26 mouse cellular contexts compared by ENCODE assay signal in the genomic region with DNA sequence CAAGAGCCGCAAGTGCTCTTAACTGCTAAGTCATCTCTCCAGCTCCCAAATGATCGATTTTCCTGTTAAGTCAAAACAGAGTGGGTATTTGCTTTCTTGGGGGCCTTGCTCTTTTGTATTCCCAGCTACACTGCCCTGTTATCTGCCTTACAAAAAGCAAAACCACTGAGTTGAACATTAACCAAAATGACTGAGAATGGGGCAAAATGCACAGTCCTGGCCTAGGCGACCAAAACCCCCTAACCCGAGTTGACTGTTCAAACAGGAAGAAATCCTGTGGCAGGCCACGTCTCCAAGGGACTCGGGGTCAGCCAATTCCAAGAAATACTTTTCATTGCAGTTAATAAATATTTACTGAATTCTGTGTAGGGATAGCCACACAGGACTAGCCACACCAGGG. TPM values are rescaled to one million over a fixed set of nuclear protein-coding genes. Genes with fewer than 3 reads are reported as not detected.
DNase-seq lines count a peak whose midpoint lies in the region; ATAC-seq lines count a peak whose summit lies in the region.
"Had no signal": no experiment of that assay in that cellular context is flagged by ENCODE, and none has a peak within 500 bp of the region (broad histone marks: within the 10 kb centered on the region; RNA-seq: fewer than 3 reads in every experiment).

No protein-coding gene starts in this region.

- peaks cover 13% of the 10 kb centered on the region; the same call in 1 of the 2 replicates for H3K4me1 ChIP-seq in kidney, embryonic 16.5 days (ENCODE audit: insufficient read depth, low read length)
- peaks cover 13% of the 10 kb centered on the region for H3K4me1 ChIP-seq in liver, embryonic 12.5 days
- no peaks in the 10 kb centered on the region; the same call in 1 of the 2 replicates for H3K4me1 ChIP-seq in liver, embryonic 16.5 days (ENCODE audit: control insufficient read depth, low read depth, low read length)

- no peaks in the 10 kb centered on the region for H3K36me3 ChIP-seq in kidney, embryonic 16.5 days (ENCODE audit: insufficient read depth, low read length)
- no peaks in the 10 kb centered on the region for H3K36me3 ChIP-seq in liver, embryonic 12.5 days
- H3K36me3 ChIP-seq in liver, embryonic 16.5 days (ENCODE audit: control insufficient read depth, insufficient read depth): no peaks in the 10 kb centered on the region
- H3K36me3 ChIP-seq: embryonic facial prominence, embryonic 15.5 days; forebrain, embryonic 10.5 days; heart, embryonic 12.5 days; hindbrain, embryonic 12.5 days had no signal

- DNase-seq in kidney, adult 11 months: peak; percentile 53
- DNase-seq in kidney, postnatal 14 days: no peak
- DNase-seq in kidney, adult 9 months: peak; percentile 65
- no peak for DNase-seq in heart, postnatal 14 days
- DNase-seq: adrenal gland, postnatal 14 days; cerebellum, adult 2 months; cerebellum, postnatal 14 days; embryo, embryonic 11 days; gastrocnemius, adult 2 months; gastrocnemius, postnatal 25 days; heart, postnatal 4 days had no signal

- ATAC-seq in kidney, embryonic 16.5 days (ENCODE audit: low FRiP score, low TSS enrichment): no peak
- ATAC-seq in liver, embryonic 12.5 days: peak; percentile 54; the same call in 1 of the 2 replicates
- peak; percentile 87 for ATAC-seq in liver, embryonic 16.5 days (ENCODE audit: low read depth)
- no peak for ATAC-seq in monocyte, adult 5-6 weeks (replicated peaks; ENCODE audit: insufficient number of reproducible peaks, low FRiP score, low TSS enrichment, poor library complexity, severe bottlenecking)
- ATAC-seq: forebrain, embryonic 14.5 days had no signal

- H3K4me2 ChIP-seq in kidney, embryonic 16.5 days (replicated peaks; ENCODE audit: low read depth, low read length): no peak overlapping the region
- H3K4me2 ChIP-seq in liver, embryonic 12.5 days: no peak overlapping the region
- no peak overlapping the region for H3K4me2 ChIP-seq in liver, embryonic 16.5 days (ENCODE audit: low read depth, low read length)
- H3K4me2 ChIP-seq: embryonic facial prominence, embryonic 15.5 days; heart, embryonic 12.5 days; hindbrain, embryonic 12.5 days had no signal

- 67% methylated on average over 6 of the region's 6 CpGs for WGBS in kidney, embryonic 16.5 days
- 46% methylated on average over 6 of the region's 6 CpGs for WGBS in liver, embryonic 12.5 days (ENCODE audit: insufficient replicate concordance)
- 32% methylated on average over 6 of the region's 6 CpGs for WGBS in liver, embryonic 16.5 days (ENCODE audit: insufficient replicate concordance)

- no peak overlapping the region for H3K27ac ChIP-seq in kidney, embryonic 16.5 days (ENCODE audit: low read length)
- H3K27ac ChIP-seq in liver, embryonic 12.5 days: peak overlapping the region; percentile 45
- peak overlapping the region; percentile 67 for H3K27ac ChIP-seq in liver, embryonic 16.5 days (ENCODE audit: low read length)
- H3K27ac ChIP-seq: embryonic facial prominence, embryonic 15.5 days; forebrain, embryonic 10.5 days; gastrocnemius, adult 2 months; hindbrain, embryonic 12.5 days had no signal

- H3K27me3 ChIP-seq in kidney, embryonic 16.5 days (ENCODE audit: insufficient read depth, low read length): peaks cover 17% of the 10 kb centered on the region
- peaks cover 62% of the 10 kb centered on the region for H3K27me3 ChIP-seq in liver, embryonic 12.5 days (replicated peaks)
- peaks cover 3% of the 10 kb centered on the region; the same call in 1 of the 2 replicates for H3K27me3 ChIP-seq in liver, embryonic 16.5 days (ENCODE audit: control insufficient read depth, insufficient read depth, low read depth, low read length)

- no peak overlapping the region for H3K4me3 ChIP-seq in kidney, embryonic 16.5 days (ENCODE audit: low read length)
- H3K4me3 ChIP-seq in liver, embryonic 12.5 days: no peak overlapping the region
- H3K4me3 ChIP-seq in liver, embryonic 16.5 days (ENCODE audit: low read depth, low read length): no peak overlapping the region
- H3K4me3 ChIP-seq: embryonic facial prominence, embryonic 15.5 days; erythroblast, embryonic 14.5 days; forebrain, embryonic 10.5 days; gastrocnemius, adult 2 months; heart, embryonic 12.5 days; hindbrain, embryonic 12.5 days had no signal

- no peaks in the 10 kb centered on the region; the same call in 1 of the 2 replicates for H3K9me3 ChIP-seq in kidney, embryonic 16.5 days (ENCODE audit: low read length)
- H3K9me3 ChIP-seq in liver, embryonic 12.5 days (replicated peaks): no peaks in the 10 kb centered on the region
- no peaks in the 10 kb centered on the region for H3K9me3 ChIP-seq in liver, embryonic 16.5 days (replicated peaks; ENCODE audit: control insufficient read depth, low read length)
- H3K9me3 ChIP-seq: embryonic facial prominence, embryonic 15.5 days; forebrain, embryonic 10.5 days; hindbrain, embryonic 12.5 days had no signal

- intact Hi-C loops in heart, postnatal 14 days (cut with DNase I): no loop called here

- H3K9ac ChIP-seq in kidney, embryonic 16.5 days (replicated peaks; ENCODE audit: low read length): no peak overlapping the region
- H3K9ac ChIP-seq in liver, embryonic 12.5 days: no peak overlapping the region
- H3K9ac ChIP-seq in liver, embryonic 16.5 days (ENCODE audit: low read depth, low read length): no peak overlapping the region
- H3K9ac ChIP-seq: embryonic facial prominence, embryonic 15.5 days; heart, embryonic 12.5 days; hindbrain, embryonic 12.5 days had no signal

RNA-seq across cellular contexts. Expression of a gene that starts 28.5 kb away (rescaled TPM):
- polyA plus RNA-seq in kidney, embryonic 16.5 days (2015; fragmentation: Nextera tagmentation; extraction: Ambion mirVana): not detected in 2 replicates
- 1.5 and 1.6 TPM in 2 replicates for polyA plus RNA-seq in liver, embryonic 12.5 days (2016; fragmentation: Nextera tagmentation; extraction: Ambion mirVana)
- 3.4 and 3.9 TPM in 2 replicates for polyA plus RNA-seq in liver, embryonic 16.5 days (2015; fragmentation: Nextera tagmentation; extraction: Ambion mirVana)
- total RNA-seq in monocyte, adult 5-6 weeks (2017): 0.32 TPM in 1 of 3 replicates, not detected in the others
- total RNA-seq in heart, postnatal 14 days (2021): under 1 TPM in 1 of 2 experiments, not detected in 1; 0.14 TPM
- total RNA-seq: common myeloid progenitor, adult 5-6 weeks; gastrocnemius, adult 2 months; gastrocnemius, postnatal 25 days; granulocyte monocyte progenitor cell, adult 5-6 weeks; heart, postnatal 4 days; MEL had no signal
- polyA plus RNA-seq: cerebellum, adult 2 months; embryonic facial prominence, embryonic 11.5 days; embryonic facial prominence, embryonic 15.5 days; forebrain, embryonic 10.5 days; forebrain, embryonic 14.5 days; heart, embryonic 12.5 days; heart, embryonic 16.5 days; hindbrain, embryonic 12.5 days had no signal

RNA-seq across cellular contexts. Expression of a gene that starts 44.3 kb away (rescaled TPM):
- polyA plus RNA-seq in kidney, embryonic 16.5 days (2015; fragmentation: Nextera tagmentation; extraction: Ambion mirVana): 1.6 and 1.7 TPM in 2 replicates
- polyA plus RNA-seq in liver, embryonic 12.5 days (2016; fragmentation: Nextera tagmentation; extraction: Ambion mirVana): 0.02 TPM in 1 of 2 replicates, not detected in the other
- 0.02 and 0.04 TPM in 2 replicates for polyA plus RNA-seq in liver, embryonic 16.5 days (2015; fragmentation: Nextera tagmentation; extraction: Ambion mirVana)
- total RNA-seq in monocyte, adult 5-6 weeks (2017): 0.19 TPM in 1 of 3 replicates, not detected in the others
- under 1 TPM; 0.29 to 0.33 TPM for total RNA-seq in heart, postnatal 14 days (2021)
- total RNA-seq: common myeloid progenitor, adult 5-6 weeks; granulocyte monocyte progenitor cell, adult 5-6 weeks; MEL had no signal
- polyA plus RNA-seq: cerebellum, adult 2 months; erythroblast, embryonic 14.5 days had no signal

Comparison
In these comparisons a context has a peak if more than half of its experiments do, and no peak if none do; other contexts are left out.
1. DNase-seq: peak in kidney, adult 11 months (single experiment) and kidney, adult 9 months (single experiment); none in kidney, postnatal 14 days (single experiment) and heart, postnatal 14 days (0 of 2).
2. ATAC-seq: peak in liver, embryonic 12.5 days (single experiment) and liver, embryonic 16.5 days (single experiment); none in kidney, embryonic 16.5 days (single experiment) and monocyte, adult 5-6 weeks (single experiment).